Mouse (Mus musculus) heart, adult 10 weeks (tissue): Measurements from ENCODE around the gene Btbd35f15. TPM values are rescaled to one million over a fixed set of nuclear protein-coding genes. Genes with fewer than 3 reads are reported as not detected.

Experiments
- polyA plus RNA-seq: library from polyadenylated mRNA; stranded (reverse); fragments of 350-450 nt; fragmentation: Illumina TruSeq; extraction: RNeasy Lipid Tissue Mini Kit (QIAGEN cat#74804); gene quantifications from one replicate; pipeline ENCODE4 v1.2.3, GENCODE M21; 2014; ENCODE audit warnings: low read depth, low replicate concordance

Btbd35f15 gene
- not detected for polyA plus RNA-seq

GRCm38 (mm10) chrX:33577214-33577613 lies at the start of gene Btbd35f15:
Gene Btbd35f15 (minus strand): TSS chrX:33577314.

Other genes starting within 250 kb of the Btbd35f15 start
- not detected for gene Btbd35f13, start 79.9 kb upstream of the Btbd35f15 start, polyA plus RNA-seq
- not detected for gene Btbd35f14, start 125.0 kb upstream of the Btbd35f15 start, polyA plus RNA-seq